Mouse (Mus musculus) megakaryocyte, adult 5-6 weeks (primary cell): ENCODE results near the gene Scamp3. TPM values are rescaled to one million over a fixed set of nuclear protein-coding genes. Genes with fewer than 3 reads are reported as not detected.
"Not testable (repeated sequence)": the region's sequence is repeated elsewhere in the genome, so short reads cannot be mapped to it uniquely, and the experiment has no call there.

Experiments
- ATAC-seq: 2 replicates; pipeline ENCODE4 v1.8.0; 2016; ENCODE audit warnings: mild to moderate bottlenecking, inconsistent platforms; ENCODE audit not compliant: poor library complexity, severe bottlenecking
- total RNA-seq, 2 experiments: library from RNA; stranded (forward) in 1 of 2; stranded (reverse) in 1 of 2; fragments of 153-499, 151-499 nt in 1 of 2; fragments of 221-1000, 200-1000 nt in 1 of 2; gene quantifications; 2 replicates each; pipeline versions ENCODE4 v1.2.3 to v1.2.4; 2015 to 2017

The Scamp3 gene
- total RNA-seq, 2 experiments from 2014 or later, result 18.1 to 43.0 TPM

- no peak for ATAC-seq
These were observed 16.1 kb downstream of the Scamp3 start for GRCm38 (mm10) chr3:89193351-89193750.

- ATAC-seq, result no peak
These were observed 16.6 kb downstream of the Scamp3 start for GRCm38 (mm10) chr3:89193853-89194252.

- peak; percentile 99 for ATAC-seq
These were observed 19.0 kb downstream of the Scamp3 start for GRCm38 (mm10) chr3:89195979-89196877.

- ATAC-seq, result no peak
These were observed 22.6 kb downstream of the Scamp3 start for GRCm38 (mm10) chr3:89199839-89200238.

- ATAC-seq, result peak; percentile 94
These were observed 25.2 kb downstream of the Scamp3 start, which contains the start of gene Gba for GRCm38 (mm10) chr3:89202253-89203141. Gene Gba (plus strand): TSS chr3:89202928.

GRCm38 (mm10) chr3:89203142-89203514 lies 25.9 kb downstream of the Scamp3 start:
- ATAC-seq, result no peak; the same call in 1 of the 2 replicates

GRCm38 (mm10) chr3:89206079-89206478 lies 28.8 kb downstream of the Scamp3 start:
- no peak for ATAC-seq

- no peak for ATAC-seq
These were observed 29.4 kb downstream of the Scamp3 start for GRCm38 (mm10) chr3:89206695-89207094.

GRCm38 (mm10) chr3:89208075-89208657 lies 30.9 kb downstream of the Scamp3 start:
- ATAC-seq, result no peak

- ATAC-seq, result no peak
These were observed 31.5 kb downstream of the Scamp3 start for GRCm38 (mm10) chr3:89208736-89209135.

GRCm38 (mm10) chr3:89209731-89210130 lies 32.5 kb downstream of the Scamp3 start:
- no peak for ATAC-seq

- ATAC-seq, result no peak
These were observed 32.9 kb downstream of the Scamp3 start for GRCm38 (mm10) chr3:89210162-89210561.

- ATAC-seq, result no peak
These were observed 33.5 kb downstream of the Scamp3 start for GRCm38 (mm10) chr3:89210731-89211130.

GRCm38 (mm10) chr3:89213803-89214530 lies 36.7 kb downstream of the Scamp3 start:
- ATAC-seq, result peak; percentile 90

GRCm38 (mm10) chr3:89214681-89215411 lies 37.6 kb downstream of the Scamp3 start, which contains the start of gene Thbs3:
Gene Thbs3 (plus strand): TSS chr3:89215180.
- ATAC-seq, result no peak

- peak; percentile 77 for ATAC-seq
These were observed 38.6 kb downstream of the Scamp3 start for GRCm38 (mm10) chr3:89215853-89216252.

GRCm38 (mm10) chr3:89216407-89216806 lies 39.1 kb downstream of the Scamp3 start:
- ATAC-seq, result not testable (repeated sequence)

- ATAC-seq, result no peak
These were observed 41.0 kb downstream of the Scamp3 start for GRCm38 (mm10) chr3:89218271-89218670.

- no peak for ATAC-seq
These were observed 42.3 kb downstream of the Scamp3 start for GRCm38 (mm10) chr3:89219546-89219945.

- ATAC-seq, result no peak
These were observed 43.9 kb downstream of the Scamp3 start for GRCm38 (mm10) chr3:89221167-89221566.
